Mouse (Mus musculus) mesoderm, embryonic 11.5 days (tissue): ENCODE results near the gene Spem1.

Experiments used
- DNase-seq: peaks from one replicate; pipeline ENCODE4 v3.0.0-alpha.2; 2012; ENCODE audit warnings: low read depth, low spot score

The Spem1 gene

GRCm38 (mm10) chr11:69800392-69801197 lies 21.4 kb downstream of the Spem1 start:
- peak; percentile 84 for DNase-seq

GRCm38 (mm10) chr11:69800138-69800391 lies 21.9 kb downstream of the Spem1 start:
- DNase-seq, result no peak

DNA sequence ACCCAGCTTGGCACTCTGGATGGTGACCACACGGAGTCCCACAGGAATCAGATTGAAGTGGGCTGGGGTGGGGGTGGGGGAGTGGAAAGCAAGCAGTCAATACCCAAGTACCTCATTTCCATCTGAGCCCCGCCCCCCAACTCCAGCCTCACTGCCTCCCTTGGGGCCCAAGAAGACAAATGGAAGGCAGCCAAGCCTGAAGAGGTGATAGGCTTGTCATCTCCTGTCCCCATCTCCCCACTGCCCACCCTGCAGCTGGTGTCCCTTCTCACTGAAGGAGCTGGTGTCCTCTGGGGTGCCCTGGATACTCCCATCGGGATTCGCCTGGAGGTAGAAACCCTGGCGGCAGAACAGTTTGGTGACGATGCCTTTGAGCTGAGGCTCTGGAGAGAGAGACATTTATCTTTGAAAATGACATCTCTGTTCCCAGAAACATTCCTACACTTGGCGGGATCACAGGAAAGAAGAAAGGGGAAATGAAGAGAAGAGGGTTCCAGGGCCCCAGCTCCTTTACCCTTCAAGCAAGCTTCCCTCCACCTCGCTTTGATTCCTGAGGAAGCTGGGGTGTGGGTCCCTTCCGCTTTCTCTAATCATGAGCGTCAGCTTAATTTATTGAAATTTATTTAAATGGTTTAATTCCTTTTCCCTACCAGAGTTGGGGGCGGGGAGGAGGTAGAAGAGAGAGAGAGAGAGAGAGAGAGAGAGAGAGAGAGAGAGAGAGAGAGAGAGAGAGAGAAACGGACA lies 22.4 kb downstream of the Spem1 start:
- peak; percentile 50 for DNase-seq

- no peak for DNase-seq
Observed at GRCm38 (mm10) chr11:69797924-69798323, 24.1 kb downstream of the Spem1 start.

- no peak for DNase-seq
Observed at GRCm38 (mm10) chr11:69795983-69796435, 26.0 kb downstream of the Spem1 start.

DNA sequence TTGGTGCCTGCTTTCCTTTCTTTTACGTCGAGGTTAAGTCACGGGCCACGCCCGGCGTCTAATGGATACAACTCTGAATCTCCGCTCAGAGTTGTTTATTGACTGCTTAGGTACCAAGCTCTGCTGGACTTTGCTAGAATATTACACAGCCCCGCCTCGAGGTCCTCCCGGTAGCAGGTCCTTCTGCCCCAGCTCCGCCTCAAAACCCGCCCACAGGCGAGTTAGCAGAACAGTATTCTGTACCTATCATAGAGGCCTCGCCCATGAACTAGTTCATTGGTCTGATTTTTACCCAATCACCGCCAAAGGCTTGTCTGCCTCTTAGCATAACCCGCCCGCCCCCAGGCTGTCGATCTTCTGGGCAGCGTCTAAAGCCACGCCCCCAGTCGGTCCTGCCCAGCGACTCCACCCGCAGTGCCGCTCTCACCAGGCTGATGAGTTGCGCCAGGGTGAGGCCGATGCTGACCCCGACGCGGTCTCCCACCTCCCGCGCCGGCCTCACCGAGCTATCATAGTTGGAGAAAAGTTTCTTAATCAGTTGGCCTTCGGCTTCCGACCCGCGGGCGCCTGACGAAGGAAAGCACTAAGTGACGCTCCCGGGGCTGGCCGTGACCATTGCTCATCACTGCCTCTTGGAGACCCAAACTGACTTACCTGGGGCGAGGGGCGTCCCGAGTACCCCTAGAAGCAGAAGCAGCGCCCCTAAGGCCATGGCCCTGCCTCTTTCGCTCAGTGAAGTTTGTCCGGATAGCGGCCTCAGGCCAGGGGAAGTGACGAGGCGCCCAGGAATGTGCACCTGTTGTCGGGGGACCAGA lies 26.6 kb downstream of the Spem1 start, which contains the start of gene Chrnb1:
Gene Chrnb1, minus strand, starts transcription at position 776 of the 815 bp plus-strand sequence.
- peak; percentile 93 for DNase-seq

- no peak for DNase-seq
Observed at GRCm38 (mm10) chr11:69793429-69793828, 28.6 kb downstream of the Spem1 start.

- no peak for DNase-seq
Observed at GRCm38 (mm10) chr11:69791420-69791819, 30.6 kb downstream of the Spem1 start.

DNA sequence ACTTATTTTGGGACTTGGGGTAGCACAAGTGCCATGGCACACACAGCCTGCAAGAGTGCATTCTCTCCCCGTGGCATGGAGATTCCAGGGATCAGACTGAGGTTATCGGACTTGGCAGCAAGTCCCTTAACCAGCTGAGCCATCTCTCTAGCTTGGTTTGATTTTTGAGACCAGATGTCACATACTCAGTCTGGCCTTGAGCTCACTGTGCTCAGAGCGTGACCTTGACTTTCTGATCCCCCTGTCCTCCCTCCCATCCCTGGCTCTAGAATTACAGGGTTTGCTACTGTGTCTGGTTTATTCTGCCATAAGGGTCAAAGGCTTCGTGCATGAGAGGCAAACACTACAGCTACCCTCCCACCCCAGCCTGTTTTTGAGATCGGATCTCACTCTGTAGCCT lies 32.5 kb downstream of the Spem1 start:
- DNase-seq, result no peak

GRCm38 (mm10) chr11:69787306-69787705 lies 34.7 kb downstream of the Spem1 start:
- no peak for DNase-seq

DNA sequence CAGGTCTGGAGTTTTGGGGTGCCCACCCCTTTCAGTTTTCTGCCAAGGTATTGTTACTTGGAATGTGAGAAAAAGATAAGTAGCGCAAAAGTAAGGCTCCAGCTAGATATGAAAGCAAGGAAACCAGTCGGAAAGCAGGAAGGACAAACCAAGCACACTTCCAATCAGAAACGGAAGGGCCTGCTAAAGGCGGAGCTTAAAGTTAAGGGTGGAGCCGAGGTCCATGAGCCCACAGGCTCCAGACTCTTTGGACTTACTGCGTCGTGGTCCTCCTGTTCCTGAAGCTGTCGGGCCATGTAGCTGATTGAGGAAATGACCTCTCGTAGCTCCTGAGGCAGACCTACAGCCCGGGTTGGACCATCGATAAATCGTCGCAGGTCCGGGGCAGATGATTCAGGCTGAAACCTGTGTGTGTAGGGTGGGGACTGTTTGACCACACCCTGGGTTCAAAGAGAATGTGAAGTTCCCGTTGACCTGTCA lies 37.1 kb downstream of the Spem1 start:
- DNase-seq, result no peak

GRCm38 (mm10) chr11:69781828-69782227 lies 40.2 kb downstream of the Spem1 start:
- DNase-seq, result no peak

- no peak for DNase-seq
Observed at GRCm38 (mm10) chr11:69778985-69779384, 43.0 kb downstream of the Spem1 start.

- no peak for DNase-seq
Observed at GRCm38 (mm10) chr11:69778258-69778982, 43.6 kb downstream of the Spem1 start.

DNA sequence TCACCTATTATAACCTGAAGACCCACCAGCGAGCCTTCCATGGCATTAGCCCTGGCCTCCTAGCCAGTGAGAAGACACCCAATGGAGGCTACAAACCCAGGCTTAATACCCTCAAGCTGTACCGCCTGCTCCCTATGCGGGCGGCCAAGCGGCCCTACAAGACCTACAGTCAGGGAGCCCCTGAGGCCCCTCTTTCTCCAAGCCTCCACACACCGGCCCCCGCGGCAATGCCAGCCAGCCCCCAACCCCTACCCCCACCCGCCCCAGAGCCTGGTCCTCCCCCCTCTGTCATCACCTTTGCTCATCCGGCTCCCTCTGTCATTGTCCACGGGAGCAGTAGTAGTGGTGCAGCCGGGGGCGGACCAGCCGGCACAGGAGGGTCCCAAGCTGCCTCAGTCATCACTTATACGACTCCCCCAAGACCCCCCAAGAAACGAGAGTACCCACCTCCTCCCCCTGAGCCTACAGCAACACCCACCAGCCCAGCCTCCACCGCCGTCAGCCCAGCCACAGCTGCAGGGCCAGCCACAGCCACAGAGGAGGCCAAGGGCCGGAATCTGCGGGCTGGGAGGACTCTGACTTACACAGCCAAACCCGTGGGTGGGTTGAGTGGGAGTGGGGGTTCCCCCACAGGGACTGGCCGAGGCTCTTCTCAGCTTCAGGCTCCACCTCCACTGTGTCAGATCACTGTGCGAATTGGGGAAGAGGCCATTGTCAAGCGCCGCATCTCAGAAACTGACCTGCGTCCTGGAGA lies 44.3 kb downstream of the Spem1 start:
- DNase-seq, result no peak

GRCm38 (mm10) chr11:69776488-69776887 lies 45.5 kb downstream of the Spem1 start:
- DNase-seq, result no peak

- no peak for DNase-seq
Observed at GRCm38 (mm10) chr11:69775716-69776115, 46.3 kb downstream of the Spem1 start.

- DNase-seq, result no peak
Observed at GRCm38 (mm10) chr11:69774961-69775360, 47.0 kb downstream of the Spem1 start.
